Mouse (Mus musculus) lung, postnatal 0 days (tissue): Measurements from ENCODE around the gene Gjd3.

Source experiments
- CTCF ChIP-seq: IDR thresholded peaks from 2 replicates; pipeline ENCODE4 v1.5.1; 2016; ENCODE audit warnings: antibody characterized with exemption, mild to moderate bottlenecking
- EP300 ChIP-seq: IDR thresholded peaks from 2 replicates; pipeline ENCODE4 v1.6.1; 2016; ENCODE audit warnings: antibody characterized with exemption, mild to moderate bottlenecking, control low read depth

DNA sequence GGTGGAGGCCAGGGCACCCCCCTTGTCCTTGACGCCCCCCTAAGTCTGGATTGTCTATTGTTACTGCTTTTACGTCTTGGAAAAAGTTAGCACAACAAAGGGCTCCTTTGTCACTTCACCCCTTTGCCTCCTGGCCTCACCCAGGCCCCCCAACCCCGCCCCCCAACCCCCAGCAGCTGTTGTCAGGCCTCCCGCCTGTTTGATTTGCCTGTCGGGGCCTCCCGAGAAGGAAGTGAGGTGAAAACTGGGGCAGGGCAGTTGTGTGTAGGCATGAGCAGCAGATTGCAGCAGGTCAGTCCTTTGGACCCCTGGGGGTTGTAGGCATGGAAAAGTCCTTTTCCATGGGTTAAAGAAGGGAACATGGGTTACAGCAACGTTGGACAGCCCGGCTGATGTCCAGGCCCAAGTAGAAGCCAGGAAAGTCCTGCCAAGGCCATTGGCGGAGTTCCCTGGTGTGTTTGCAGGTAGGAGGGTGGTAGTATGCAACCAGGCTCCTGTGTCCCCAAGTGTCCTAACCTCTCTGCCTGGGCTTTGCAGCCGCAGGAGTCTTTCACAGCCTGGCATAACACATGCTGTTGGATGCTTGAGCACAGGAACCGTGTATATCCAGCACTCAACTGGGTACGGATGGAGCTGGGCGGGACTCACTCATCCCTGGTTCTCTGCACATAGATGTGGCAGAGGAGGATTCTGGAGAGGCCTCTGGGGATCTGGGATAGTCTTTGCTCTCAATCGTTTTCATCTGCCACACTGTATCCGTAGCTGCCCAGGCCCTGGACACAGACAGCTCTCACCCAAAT lies 18.0 kb downstream of the Gjd3 start:
- TF ChIP-seq CTCF (no peak), EP300 (no peak)
